Mouse (Mus musculus) hindbrain, embryonic 16.5 days (tissue): ENCODE data around the gene Foxa1. TPM values are rescaled to one million over a fixed set of nuclear protein-coding genes. Genes with fewer than 3 reads are reported as not detected.

Source experiments
- ATAC-seq: fragments of 200-750 bp; cut with Nextera tagmentation; 2 replicates; pipeline ENCODE4 v1.8.0; 2017; ENCODE audit warnings: moderate TSS enrichment, moderate library complexity
- H3K27ac ChIP-seq: fragments of 300-500 bp; sonication (generic); 2 replicates; pipeline ENCODE4 v1.5.1; 2014; ENCODE audit warnings: low read depth, mild to moderate bottlenecking, control low read depth, low read length, moderate library complexity
- H3K27me3 ChIP-seq: fragments of 300-500 bp; sonication (generic); replicated peaks from 2 replicates; pipeline ENCODE4 v1.6.1; 2014; ENCODE audit warnings: low read length; ENCODE audit not compliant: control insufficient read depth, insufficient read depth
- H3K36me3 ChIP-seq: fragments of 300-500 bp; sonication (generic); 2 replicates; pipeline ENCODE4 v1.6.1; 2014; ENCODE audit warnings: mild to moderate bottlenecking, low read length, moderate library complexity, mixed read lengths; ENCODE audit not compliant: control insufficient read depth, insufficient read depth
- H3K4me1 ChIP-seq: fragments of 300-500 bp; sonication (generic); 2 replicates; pipeline ENCODE4 v1.6.1; 2014; ENCODE audit warnings: low read depth, low read length; ENCODE audit not compliant: control insufficient read depth, insufficient read depth
- H3K4me2 ChIP-seq: fragments of 300-500 bp; sonication (generic); 2 replicates; pipeline ENCODE4 v1.6.1; 2014; ENCODE audit warnings: mild to moderate bottlenecking, low read length, control low read depth, moderate library complexity
- H3K4me3 ChIP-seq: fragments of 300-500 bp; sonication (generic); 2 replicates; pipeline ENCODE4 v1.5.1; 2014; ENCODE audit warnings: mild to moderate bottlenecking, low read length, control low read depth, moderate library complexity
- H3K9ac ChIP-seq: fragments of 300-500 bp; sonication (generic); 2 replicates; pipeline ENCODE4 v1.6.1; 2014; ENCODE audit warnings: low read depth, mild to moderate bottlenecking, control low read depth, low read length, moderate library complexity
- H3K9me3 ChIP-seq: fragments of 300-500 bp; sonication (generic); 2 replicates; pipeline ENCODE4 v1.6.1; 2014; ENCODE audit warnings: mild to moderate bottlenecking, low read length, moderate library complexity; ENCODE audit not compliant: control insufficient read depth
- WGBS: fragments of 180-500 bp; shearing (Covaris S2); extraction: QIAGEN DNeasy Blood & Tissue Kit; methylation state at CpG from one replicate; pipeline ENCODE4 v1.1.7; 2014; 5-methylcytosine and 5-hydroxymethylcytosine counted together
- polyA plus RNA-seq: library from polyadenylated mRNA; unstranded; fragments of >200 nt; fragmentation: Nextera tagmentation; extraction: Ambion mirVana; gene quantifications from 2 replicates; pipeline ENCODE4 v1.2.1, GENCODE M21; 2015

Gene Foxa1
- polyA plus RNA-seq, 1 experiment from 2014 or later = 0.18 TPM

- Histone ChIP-seq H3K36me3 (no peaks in the 10 kb centered on the region), H3K9me3 (no peaks in the 10 kb centered on the region), H3K4me3 (no peak overlapping the region), H3K4me2 (no peak overlapping the region), H3K9ac (no peak overlapping the region), H3K27me3 (no peaks in the 10 kb centered on the region), H3K4me1 (no peaks in the 10 kb centered on the region), H3K27ac (no peak overlapping the region)
- WGBS = 85% methylated on average over 4 of the region's 4 CpGs
- ATAC-seq = no peak
Measured at GRCm38 (mm10) chr12:57509726-57510125, 37.0 kb downstream of the Foxa1 start.

GRCm38 (mm10) chr12:57508938-57509337, 37.8 kb downstream of the Foxa1 start:
- H3K9me3 ChIP-seq = no peaks in the 10 kb centered on the region
- H3K4me1 ChIP-seq = no peaks in the 10 kb centered on the region
- WGBS = 37% methylated on average over 11 of the region's 11 CpGs
- no peaks in the 10 kb centered on the region for H3K27me3 ChIP-seq
- no peak overlapping the region for H3K4me3 ChIP-seq
- no peak for ATAC-seq
- H3K36me3 ChIP-seq = no peaks in the 10 kb centered on the region
- no peak overlapping the region for H3K27ac ChIP-seq
- no peak overlapping the region for H3K9ac ChIP-seq
- H3K4me2 ChIP-seq = no peak overlapping the region

GRCm38 (mm10) chr12:57505329-57505728, 41.4 kb downstream of the Foxa1 start:
- Histone ChIP-seq H3K36me3 (no peaks in the 10 kb centered on the region), H3K4me3 (no peak overlapping the region), H3K4me2 (no peak overlapping the region), H3K4me1 (no peaks in the 10 kb centered on the region), H3K27me3 (no peaks in the 10 kb centered on the region), H3K9ac (no peak overlapping the region), H3K27ac (no peak overlapping the region), H3K9me3 (no peaks in the 10 kb centered on the region)
- 77% methylated on average over 7 of the region's 7 CpGs for WGBS
- no peak for ATAC-seq

GRCm38 (mm10) chr12:57500246-57500645, 46.5 kb downstream of the Foxa1 start:
- no peaks in the 10 kb centered on the region for H3K36me3 ChIP-seq
- H3K4me3 ChIP-seq = no peak overlapping the region
- no peaks in the 10 kb centered on the region for H3K4me1 ChIP-seq
- no peak overlapping the region for H3K27ac ChIP-seq
- H3K9ac ChIP-seq = no peak overlapping the region
- 81% methylated on average over 7 of the region's 7 CpGs for WGBS
- no peak for ATAC-seq
- no peaks in the 10 kb centered on the region for H3K9me3 ChIP-seq
- H3K4me2 ChIP-seq = no peak overlapping the region
- no peaks in the 10 kb centered on the region for H3K27me3 ChIP-seq

GRCm38 (mm10) chr12:57496347-57497119, 50.2 kb downstream of the Foxa1 start:
- H3K4me2 ChIP-seq = no peak overlapping the region
- no peak for ATAC-seq
- H3K27ac ChIP-seq = no peak overlapping the region
- H3K4me1 ChIP-seq = no peaks in the 10 kb centered on the region
- no peaks in the 10 kb centered on the region for H3K9me3 ChIP-seq
- 80% methylated on average over 6 of the region's 6 CpGs for WGBS
- H3K4me3 ChIP-seq = no peak overlapping the region
- no peaks in the 10 kb centered on the region for H3K36me3 ChIP-seq
- no peak overlapping the region for H3K9ac ChIP-seq
- H3K27me3 ChIP-seq = no peaks in the 10 kb centered on the region

Other genes with a start within 250 kb of the Foxa1 start
- gene Ttc6, start 17.2 kb upstream of the Foxa1 start, polyA plus RNA-seq = 0.57 and 0.76 TPM in 2 replicates